8 mouse cellular contexts compared by ENCODE assay signal in the genomic region with DNA sequence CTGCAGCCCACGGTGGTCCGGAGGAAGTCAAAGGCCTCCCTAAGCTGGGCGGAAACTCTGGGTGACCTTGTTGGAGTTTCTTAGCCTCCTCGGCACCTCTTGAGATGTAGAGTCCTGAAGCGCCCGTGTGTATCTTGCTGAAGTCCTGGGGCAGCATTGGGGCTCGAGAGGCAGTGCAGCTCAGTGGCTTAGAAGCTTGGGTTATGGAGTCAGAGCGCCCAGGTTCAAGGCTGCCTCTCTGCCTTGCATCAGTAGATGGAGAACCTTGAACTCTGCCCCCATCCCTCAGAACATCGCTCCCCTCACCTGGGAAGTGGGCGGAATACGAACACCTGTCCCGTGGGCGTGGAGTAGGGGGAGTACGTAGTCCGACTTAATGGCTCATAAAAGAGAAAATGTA. TPM values are rescaled to one million over a fixed set of nuclear protein-coding genes. Genes with fewer than 3 reads are reported as not detected.
DNase-seq lines count a peak whose midpoint lies in the region; ATAC-seq and TF ChIP-seq lines count a peak whose summit lies in the region.

No protein-coding gene starts in this region.

- WGBS in heart, embryonic 11.5 days (ENCODE audit: insufficient replicate concordance): 6% methylated on average over 15 of the region's 15 CpGs
- 13% methylated on average over 15 of the region's 15 CpGs for WGBS in forebrain, embryonic 15.5 days
- WGBS in liver, postnatal 0 days (ENCODE audit: insufficient replicate concordance): 13% methylated on average over 15 of the region's 15 CpGs

- no peak for TF ChIP-seq EP300 in liver, postnatal 0 days (IDR thresholded peaks at IDR 0.05; ENCODE audit: low read depth)

- H3K27ac ChIP-seq in heart, embryonic 11.5 days (ENCODE audit: low read depth, low read length): peak overlapping the region; percentile 73
- H3K27ac ChIP-seq in forebrain, embryonic 15.5 days (replicated peaks): peak overlapping the region; percentile 88
- peak overlapping the region; percentile 81 for H3K27ac ChIP-seq in liver, postnatal 0 days (ENCODE audit: low read depth)

- ATAC-seq in heart, embryonic 11.5 days (replicated peaks; ENCODE audit: insufficient number of reproducible peaks, low FRiP score, low TSS enrichment): peak; percentile 7; the same call in 1 of the 2 replicates
- ATAC-seq in forebrain, embryonic 15.5 days (replicated peaks): no peak
- peak; percentile 31 for ATAC-seq in liver, postnatal 0 days
- no peak for ATAC-seq in megakaryocyte-erythroid progenitor cell, adult 5-6 weeks (replicated peaks; ENCODE audit: low FRiP score, low TSS enrichment, poor library complexity, severe bottlenecking)

- H3K27me3 ChIP-seq in heart, embryonic 11.5 days (ENCODE audit: control insufficient read depth, insufficient read depth, low read length): no peaks in the 10 kb centered on the region
- 0 out of 2 replicates have a peak, but pooled peaks cover 4% of the 10 kb centered on the region for H3K27me3 ChIP-seq in E14TG2a.4 (ENCODE audit: insufficient read depth, low read length)
- H3K27me3 ChIP-seq in forebrain, embryonic 15.5 days: no peaks in the 10 kb centered on the region
- no peaks in the 10 kb centered on the region for H3K27me3 ChIP-seq in liver, postnatal 0 days (ENCODE audit: insufficient read depth, low read length)

- peak overlapping the region; percentile 75 for H3K9ac ChIP-seq in heart, embryonic 11.5 days (ENCODE audit: low read depth, low read length)
- peak overlapping the region; percentile 71 for H3K9ac ChIP-seq in forebrain, embryonic 15.5 days (replicated peaks)
- peak overlapping the region; percentile 69 for H3K9ac ChIP-seq in liver, postnatal 0 days (replicated peaks)

- no peak for TF ChIP-seq CTCF in E14TG2a.4 (conservative IDR thresholded peaks at IDR 0.05; ENCODE audit: low read length)
- no peak for TF ChIP-seq CTCF in liver, postnatal 0 days (IDR thresholded peaks at IDR 0.05; ENCODE audit: low read depth)

- H3K4me1 ChIP-seq in heart, embryonic 11.5 days (ENCODE audit: control insufficient read depth, insufficient read depth, low read length): 0 out of 2 replicates have a peak, but pooled peaks cover 8% of the 10 kb centered on the region
- H3K4me1 ChIP-seq in E14TG2a.4 (replicated peaks; ENCODE audit: low read depth, low read length): peaks cover 56% of the 10 kb centered on the region
- H3K4me1 ChIP-seq in forebrain, embryonic 15.5 days: peaks cover 23% of the 10 kb centered on the region
- peaks cover 14% of the 10 kb centered on the region for H3K4me1 ChIP-seq in liver, postnatal 0 days (ENCODE audit: insufficient read depth)

- H3K4me2 ChIP-seq in heart, embryonic 11.5 days: peak overlapping the region; percentile 88
- peak overlapping the region; percentile 78 for H3K4me2 ChIP-seq in forebrain, embryonic 15.5 days (replicated peaks)
- H3K4me2 ChIP-seq in liver, postnatal 0 days (ENCODE audit: low read depth, low read length): peak overlapping the region; percentile 87

- peaks cover 2% of the 10 kb centered on the region; the same call in 1 of the 2 replicates for H3K9me3 ChIP-seq in heart, embryonic 11.5 days (replicated peaks; ENCODE audit: control insufficient read depth, low read length)
- H3K9me3 ChIP-seq in E14TG2a.4 (ENCODE audit: low read length): no peaks in the 10 kb centered on the region
- no peaks in the 10 kb centered on the region for H3K9me3 ChIP-seq in forebrain, embryonic 15.5 days
- H3K9me3 ChIP-seq in liver, postnatal 0 days (ENCODE audit: low read length): no peaks in the 10 kb centered on the region

- H3K4me3 ChIP-seq in heart, embryonic 11.5 days (ENCODE audit: low read depth, low read length): peak overlapping the region; percentile 71
- peak overlapping the region; percentile 96 for H3K4me3 ChIP-seq in E14TG2a.4 (replicated peaks; ENCODE audit: low read length)
- H3K4me3 ChIP-seq in forebrain, embryonic 15.5 days: peak overlapping the region; percentile 91
- peak overlapping the region; percentile 86 for H3K4me3 ChIP-seq in liver, postnatal 0 days (ENCODE audit: low read depth, low read length)

- peaks cover 5% of the 10 kb centered on the region; the same call in 1 of the 2 replicates for H3K36me3 ChIP-seq in heart, embryonic 11.5 days (ENCODE audit: control insufficient read depth, insufficient read depth, low read length)
- H3K36me3 ChIP-seq in E14TG2a.4 (ENCODE audit: insufficient read depth, low read length): peaks cover 14% of the 10 kb centered on the region
- H3K36me3 ChIP-seq in forebrain, embryonic 15.5 days: no peaks in the 10 kb centered on the region
- H3K36me3 ChIP-seq in liver, postnatal 0 days (replicated peaks; ENCODE audit: insufficient read depth, low read length): no peaks in the 10 kb centered on the region

- no peak for DNase-seq in heart, adult 8-10 months (ENCODE audit: low spot score)
- DNase-seq in liver, postnatal 0 days: no peak
- no peak for DNase-seq in thymus, postnatal 36 days
- no peak for DNase-seq in retina, embryonic 14.5 days (ENCODE audit: low spot score)

RNA-seq across cellular contexts. Expression of a gene that starts 0.4 kb away (rescaled TPM):
- 14.2 and 15.3 TPM in 2 replicates for polyA plus RNA-seq in heart, embryonic 11.5 days (2014; fragmentation: Nextera tagmentation; extraction: Ambion mirVana)
- total RNA-seq in heart, adult 8-10 months (2022): 10 to 100 TPM; 12.3 to 17.6 (median 15.8) TPM
- polyA plus RNA-seq in forebrain, embryonic 15.5 days (2015; fragmentation: Nextera tagmentation; extraction: Ambion mirVana): 17.1 and 17.3 TPM in 2 replicates
- 2.7 and 3.6 TPM in 2 replicates for polyA plus RNA-seq in liver, postnatal 0 days (2015; fragmentation: Nextera tagmentation; extraction: Ambion mirVana)
- 12.0 and 13.5 TPM in 2 replicates for total RNA-seq in megakaryocyte-erythroid progenitor cell, adult 5-6 weeks (2014; fragmentation: Nextera tagmentation)
- total RNA-seq in megakaryocyte-erythroid progenitor cell, adult 5-6 weeks (2017): 8.7 and 10.1 TPM in 2 replicates

RNA-seq across cellular contexts. Expression of a gene that starts 27.1 kb away (rescaled TPM):
- polyA plus RNA-seq in heart, embryonic 11.5 days (2014; fragmentation: Nextera tagmentation; extraction: Ambion mirVana): 50.1 and 54.4 TPM in 2 replicates
- 1 to 10 TPM in 1 of 4 experiments, under 1 TPM in 3; 0.22 to 1.6 (median 0.54) TPM for total RNA-seq in heart, adult 8-10 months (2022)
- 22.0 and 22.8 TPM in 2 replicates for polyA plus RNA-seq in forebrain, embryonic 15.5 days (2015; fragmentation: Nextera tagmentation; extraction: Ambion mirVana)
- polyA plus RNA-seq in liver, postnatal 0 days (2015; fragmentation: Nextera tagmentation; extraction: Ambion mirVana): 5.0 and 5.7 TPM in 2 replicates
- total RNA-seq in megakaryocyte-erythroid progenitor cell, adult 5-6 weeks (2014; fragmentation: Nextera tagmentation): 6.2 and 9.7 TPM in 2 replicates
- total RNA-seq in megakaryocyte-erythroid progenitor cell, adult 5-6 weeks (2017): 3.9 and 7.5 TPM in 2 replicates

Comparison
In these comparisons a context has a peak if more than half of its experiments do, and no peak if none do; other contexts are left out.
1. ATAC-seq: peak in heart, embryonic 11.5 days (single experiment) and liver, postnatal 0 days (single experiment); none in forebrain, embryonic 15.5 days (single experiment) and megakaryocyte-erythroid progenitor cell, adult 5-6 weeks (single experiment).
2. Peak in every context shown above with its lines, with median percentiles within 50 percentile points of each other: H3K27ac ChIP-seq, H3K4me2 ChIP-seq, H3K4me3 ChIP-seq and H3K9ac ChIP-seq.